Comparison of ENCODE assay signal across 8 mouse cellular contexts in genomic region chr8:117109801-117110390, GRCm38 (mm10). TPM values are rescaled to one million over a fixed set of nuclear protein-coding genes. Genes with fewer than 3 reads are reported as not detected.
DNase-seq lines count a peak whose midpoint lies in the region; ATAC-seq and TF ChIP-seq lines count a peak whose summit lies in the region.

No protein-coding gene starts in this region.

- ATAC-seq in kidney, embryonic 14.5 days (ENCODE audit: low FRiP score, low TSS enrichment): no peak
- ATAC-seq in G1E (ENCODE audit: extremely low read depth, insufficient number of reproducible peaks, low FRiP score, poor library complexity, severe bottlenecking): no peak
- peak; percentile 67 for ATAC-seq in granulocyte monocyte progenitor cell, adult 5-6 weeks (replicated peaks; ENCODE audit: poor library complexity, severe bottlenecking)
- ATAC-seq in neural tube, embryonic 11.5 days (ENCODE audit: insufficient read depth, low FRiP score, low TSS enrichment): no peak

- intact Hi-C loops in left cerebral cortex, postnatal 25 days (cut with DNase I): no loop called here

- H3K4me1 ChIP-seq in kidney, embryonic 14.5 days (ENCODE audit: control insufficient read depth, insufficient read depth, low read length): no peaks in the 10 kb centered on the region
- peaks cover 7% of the 10 kb centered on the region for H3K4me1 ChIP-seq in G1E (ENCODE audit: insufficient read depth, low read depth, low read length)
- H3K4me1 ChIP-seq in neural tube, embryonic 11.5 days (ENCODE audit: control insufficient read depth, insufficient read depth, low read length): no peaks in the 10 kb centered on the region

- no peak overlapping the region for H3K27ac ChIP-seq in kidney, embryonic 14.5 days (ENCODE audit: low read depth, low read length)
- no peak overlapping the region for H3K27ac ChIP-seq in neural tube, embryonic 11.5 days (ENCODE audit: low read depth, low read length)

- TF ChIP-seq CTCF in G1E (IDR thresholded peaks at IDR 0.05; ENCODE audit: low read depth, low read length): 0 out of 2 replicates have a peak, but pooled peaks have one; percentile 21

- DNase-seq in kidney, adult 18-20 months: peak; percentile 84
- DNase-seq in G1E (ENCODE audit: low spot score): no peak
- DNase-seq in c-Kit-positive CD71-negative TER-119-negative erythroid progenitor cells, embryonic 14.5 days (ENCODE audit: low read depth): peak; percentile 44
- DNase-seq in left cerebral cortex, postnatal 25 days (ENCODE audit: low spot score in 2 of 2): peak; percentile 17 to 38
- DNase-seq in neural tube, embryonic 11.5 days (ENCODE audit: low spot score): peak; percentile 35
- peak; percentile 66 for DNase-seq in urinary bladder, postnatal 25 days (ENCODE audit: low spot score)

- no peaks in the 10 kb centered on the region for H3K27me3 ChIP-seq in kidney, embryonic 14.5 days (ENCODE audit: control insufficient read depth, insufficient read depth, low read length)
- H3K27me3 ChIP-seq in G1E (ENCODE audit: insufficient read depth, low read length): no peaks in the 10 kb centered on the region
- H3K27me3 ChIP-seq in neural tube, embryonic 11.5 days (ENCODE audit: control insufficient read depth, insufficient read depth, low read length): no peaks in the 10 kb centered on the region

- H3K4me3 ChIP-seq in kidney, embryonic 14.5 days (ENCODE audit: low read length): no peak overlapping the region
- H3K4me3 ChIP-seq in G1E (ENCODE audit: low read depth, low read length): no peak overlapping the region
- H3K4me3 ChIP-seq in neural tube, embryonic 11.5 days (ENCODE audit: low read depth, low read length): no peak overlapping the region

- H3K4me2 ChIP-seq in kidney, embryonic 14.5 days (replicated peaks; ENCODE audit: low read depth, low read length): no peak overlapping the region
- no peak overlapping the region for H3K4me2 ChIP-seq in neural tube, embryonic 11.5 days (ENCODE audit: low read depth)

- no peaks in the 10 kb centered on the region for H3K36me3 ChIP-seq in kidney, embryonic 14.5 days (ENCODE audit: control insufficient read depth, insufficient read depth, low read length)
- no peaks in the 10 kb centered on the region for H3K36me3 ChIP-seq in G1E (replicated peaks)
- no peaks in the 10 kb centered on the region for H3K36me3 ChIP-seq in neural tube, embryonic 11.5 days (ENCODE audit: control insufficient read depth, insufficient read depth, low read length)

- WGBS in kidney, embryonic 14.5 days: 54% methylated on average over 16 of the region's 16 CpGs
- WGBS in neural tube, embryonic 11.5 days: 55% methylated on average over 16 of the region's 16 CpGs

- no peak overlapping the region for H3K9ac ChIP-seq in kidney, embryonic 14.5 days (ENCODE audit: low read depth, low read length)
- H3K9ac ChIP-seq in neural tube, embryonic 11.5 days (ENCODE audit: low read length): no peak overlapping the region

- H3K9me3 ChIP-seq in kidney, embryonic 14.5 days (ENCODE audit: control insufficient read depth, low read length): no peaks in the 10 kb centered on the region
- H3K9me3 ChIP-seq in G1E (replicated peaks): peaks cover 11% of the 10 kb centered on the region
- H3K9me3 ChIP-seq in neural tube, embryonic 11.5 days (ENCODE audit: control insufficient read depth, low read length): no peaks in the 10 kb centered on the region

RNA-seq across cellular contexts. Expression of gene Bco1, which starts 14.2 kb away (rescaled TPM):
- polyA plus RNA-seq in kidney, embryonic 14.5 days (2014; fragmentation: Nextera tagmentation; extraction: Ambion mirVana): 0.19 and 0.38 TPM in 2 replicates
- total RNA-seq in G1E (2014; fragmentation: Nextera tagmentation) (not detected in 2 replicates), G1E (2017) (0.06 TPM in 1 of 2 replicates, not detected in the other)
- polyA plus RNA-seq in G1E (2012): not detected in 2 replicates
- 0.47 and 0.49 TPM in 2 replicates for total RNA-seq in granulocyte monocyte progenitor cell, adult 5-6 weeks (2014; fragmentation: Nextera tagmentation)
- 1.1 and 2.3 TPM in 2 replicates for total RNA-seq in granulocyte monocyte progenitor cell, adult 5-6 weeks (2017)
- total RNA-seq in left cerebral cortex, postnatal 25 days (2021): not detected
- 0.41 and 0.76 TPM in 2 replicates for polyA plus RNA-seq in neural tube, embryonic 11.5 days (2014; fragmentation: Nextera tagmentation; extraction: Ambion mirVana)

RNA-seq across cellular contexts. Expression of gene Pkd1l2, which starts 27.6 kb away (rescaled TPM):
- not detected in 2 replicates for polyA plus RNA-seq in kidney, embryonic 14.5 days (2014; fragmentation: Nextera tagmentation; extraction: Ambion mirVana)
- total RNA-seq in G1E (2014; fragmentation: Nextera tagmentation) (0.60 and 0.87 TPM in 2 replicates), G1E (2017) (0.16 and 0.52 TPM in 2 replicates)
- 0.09 and 0.18 TPM in 2 replicates for polyA plus RNA-seq in G1E (2012)
- not detected in 2 replicates for total RNA-seq in granulocyte monocyte progenitor cell, adult 5-6 weeks (2014; fragmentation: Nextera tagmentation)
- not detected in 2 replicates for total RNA-seq in granulocyte monocyte progenitor cell, adult 5-6 weeks (2017)
- under 1 TPM in 1 of 2 experiments, not detected in 1; 0.07 TPM for total RNA-seq in left cerebral cortex, postnatal 25 days (2021)
- polyA plus RNA-seq in neural tube, embryonic 11.5 days (2014; fragmentation: Nextera tagmentation; extraction: Ambion mirVana): not detected in 2 replicates

RNA-seq across cellular contexts. Expression of gene Gan, which starts 48.0 kb away (rescaled TPM):
- polyA plus RNA-seq in kidney, embryonic 14.5 days (2014; fragmentation: Nextera tagmentation; extraction: Ambion mirVana): 2.7 and 3.1 TPM in 2 replicates
- total RNA-seq in G1E (2014; fragmentation: Nextera tagmentation) (10.1 and 11.7 TPM in 2 replicates), G1E (2017) (3.7 and 5.0 TPM in 2 replicates)
- 1.4 and 1.8 TPM in 2 replicates for polyA plus RNA-seq in G1E (2012)
- total RNA-seq in granulocyte monocyte progenitor cell, adult 5-6 weeks (2014; fragmentation: Nextera tagmentation): 5.9 and 7.6 TPM in 2 replicates
- total RNA-seq in granulocyte monocyte progenitor cell, adult 5-6 weeks (2017): 3.4 and 6.4 TPM in 2 replicates
- 10 to 100 TPM; 16.8 to 17.9 TPM for total RNA-seq in left cerebral cortex, postnatal 25 days (2021)
- polyA plus RNA-seq in neural tube, embryonic 11.5 days (2014; fragmentation: Nextera tagmentation; extraction: Ambion mirVana): 2.3 and 2.6 TPM in 2 replicates
